Mouse (Mus musculus): ENCODE data around the gene Tacc2.

DNA sequence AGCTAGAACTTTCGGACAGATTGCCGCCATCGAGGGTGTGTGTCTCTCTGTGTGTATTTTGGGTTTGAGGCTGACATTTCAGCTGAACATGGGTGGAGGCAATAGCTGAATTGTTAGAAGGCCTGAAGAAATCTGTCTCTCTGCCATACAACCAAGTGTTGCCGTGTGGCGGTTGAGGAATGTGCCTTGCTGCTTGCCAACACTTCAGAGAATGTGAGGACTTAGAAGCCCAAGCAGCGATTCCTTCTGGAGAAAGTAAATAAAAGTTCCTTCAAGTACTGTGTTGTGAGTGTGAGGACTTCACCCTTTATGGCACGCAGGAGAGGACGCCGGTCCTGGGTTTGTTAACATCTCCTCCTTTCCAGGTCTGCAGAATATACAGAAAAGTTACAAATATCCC lies 63.4 kb downstream of the Tacc2 start:
- TF ChIP-seq CTCF (IDR thresholded peaks at IDR 0.05; ENCODE audit: low read depth) (no peak), EP300 (IDR thresholded peaks at IDR 0.05; ENCODE audit: low read depth) (no peak)
